In the genomic region with DNA sequence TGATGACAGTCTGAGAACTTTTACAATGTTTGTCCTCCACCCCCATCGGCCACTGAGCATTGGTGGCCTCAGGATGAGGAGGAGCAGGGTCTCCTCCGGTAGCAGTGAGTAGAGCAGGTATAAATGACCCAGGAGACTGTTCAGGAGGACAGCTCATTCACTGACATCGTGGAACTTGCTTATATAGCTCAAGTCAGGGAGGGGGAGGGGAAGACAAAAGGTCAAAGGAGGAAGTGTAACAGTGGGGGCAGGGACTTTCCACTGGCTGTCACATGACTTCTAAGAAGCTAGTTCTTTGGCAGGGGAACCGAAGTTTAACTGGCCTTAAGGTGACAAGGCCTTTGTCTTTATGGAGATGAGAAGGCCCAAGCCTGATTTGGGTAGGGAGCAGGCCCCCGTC, we compare ENCODE assay signal across 9 mouse cellular contexts. TPM values are rescaled to one million over a fixed set of nuclear protein-coding genes. Genes with fewer than 3 reads are reported as not detected.
DNase-seq lines count a peak whose midpoint lies in the region; ATAC-seq and TF ChIP-seq lines count a peak whose summit lies in the region.
"Had no signal": no experiment of that assay in that cellular context is flagged by ENCODE, and none has a peak within 500 bp of the region (broad histone marks: within the 10 kb centered on the region; RNA-seq: fewer than 3 reads in every experiment).

No protein-coding gene starts in this region.

- peak; percentile 12; the same call in 1 of the 2 replicates for ATAC-seq in intestine, postnatal 0 days
- no peak for ATAC-seq in forebrain, embryonic 12.5 days (ENCODE audit: low FRiP score)

- dilution Hi-C loops in CH12.LX (cut with MboI; ENCODE audit: extremely low pct_ligation_motif_present, extremely low pct_unique_long_range_greater_than_20kb, low sequenced_read_pairs) = no loop called here

- peaks cover 19 to 38% of the 10 kb centered on the region in 2 experiments for H3K4me1 ChIP-seq in CH12.LX (ENCODE audit: control insufficient read depth in 1 of 2, insufficient read depth in 2 of 2)
- H3K4me1 ChIP-seq in intestine, postnatal 0 days (replicated peaks; ENCODE audit: control insufficient read depth, insufficient read depth, low read length) = no peaks in the 10 kb centered on the region
- H3K4me1 ChIP-seq in forebrain, embryonic 12.5 days = no peaks in the 10 kb centered on the region

- peak overlapping the region; percentile 83 for H3K27ac ChIP-seq in CH12.LX (ENCODE audit: insufficient read depth, low read depth)
- no peak overlapping the region for H3K27ac ChIP-seq in intestine, postnatal 0 days (ENCODE audit: low read depth, low read length)
- H3K27ac ChIP-seq in forebrain, embryonic 12.5 days = no peak overlapping the region

- in situ Hi-C loops in CH12.LX (cut with MboI; ENCODE audit: low pct_ligation_motif_present, low pct_unique_long_range_greater_than_20kb, low sequenced_read_pairs) = no loop called here

- no peaks in the 10 kb centered on the region for H3K36me3 ChIP-seq in CH12.LX (replicated peaks in 1 of 2; ENCODE audit: control insufficient read depth in 1 of 2, insufficient read depth in 1 of 2, low read length in 1 of 2)
- H3K36me3 ChIP-seq in intestine, postnatal 0 days (ENCODE audit: control insufficient read depth, insufficient read depth) = no peaks in the 10 kb centered on the region
- H3K36me3 ChIP-seq in forebrain, embryonic 12.5 days (replicated peaks) = no peaks in the 10 kb centered on the region

- H3K4me2 ChIP-seq in CH12.LX (ENCODE audit: insufficient read depth, low read depth, poor library complexity, severe bottlenecking) = no peak overlapping the region
- H3K4me2 ChIP-seq in intestine, postnatal 0 days (replicated peaks; ENCODE audit: low read depth) = no peak overlapping the region
- H3K4me2 ChIP-seq in forebrain, embryonic 12.5 days = no peak overlapping the region

- DNase-seq in heart, adult 8-10 months (ENCODE audit: low spot score) = peak; percentile 38
- DNase-seq in heart, postnatal 4 days = no peak
- peak; percentile 98 for DNase-seq in CH12.LX (ENCODE audit: extremely low read depth)
- DNase-seq in spleen, adult 12 weeks (ENCODE audit: low spot score) = peak; percentile 58
- DNase-seq in frontal cortex, postnatal 14 days (ENCODE audit: low spot score in 2 of 2) = no peak
- DNase-seq in neural tube, embryonic 10.5 days (ENCODE audit: extremely low spot score, low spot score) = no peak

- peak; percentile 6 for TF ChIP-seq RAD21 in CH12.LX (IDR thresholded peaks at IDR 0.05; ENCODE audit: low read depth, low read length)

- no peak overlapping the region for H3K4me3 ChIP-seq in CH12.LX (replicated peaks in 1 of 3; ENCODE audit: low read depth in 2 of 3, low read length in 2 of 3, poor library complexity in 1 of 3)
- no peak overlapping the region for H3K4me3 ChIP-seq in intestine, postnatal 0 days (ENCODE audit: low read depth, low read length)
- H3K4me3 ChIP-seq in forebrain, embryonic 12.5 days (replicated peaks) = no peak overlapping the region
- H3K4me3 ChIP-seq: myocyte had no signal

- WGBS in intestine, postnatal 0 days = 45% methylated on average over 5 of the region's 5 CpGs
- WGBS in forebrain, embryonic 12.5 days = 70% methylated on average over 5 of the region's 5 CpGs

- peak overlapping the region; percentile 20; the same call in 1 of the 2 replicates for H3K9ac ChIP-seq in CH12.LX (ENCODE audit: insufficient read depth, low read depth)
- no peak overlapping the region for H3K9ac ChIP-seq in intestine, postnatal 0 days (ENCODE audit: low read depth, low read length)
- no peak overlapping the region for H3K9ac ChIP-seq in forebrain, embryonic 12.5 days

- no peaks in the 10 kb centered on the region for H3K79me2 ChIP-seq in CH12.LX (replicated peaks; ENCODE audit: control insufficient read depth, extremely low read depth, insufficient read depth, poor library complexity, severe bottlenecking)

- no peaks in the 10 kb centered on the region for H3K27me3 ChIP-seq in CH12.LX (replicated peaks)
- H3K27me3 ChIP-seq in intestine, postnatal 0 days (replicated peaks; ENCODE audit: control insufficient read depth, insufficient read depth, low read length) = no peaks in the 10 kb centered on the region
- no peaks in the 10 kb centered on the region for H3K27me3 ChIP-seq in forebrain, embryonic 12.5 days

- TF ChIP-seq EP300 in CH12.LX (IDR thresholded peaks at IDR 0.05; ENCODE audit: low read length) = peak; percentile 95

- peak; percentile 64 for TF ChIP-seq POLR2A in CH12.LX (IDR thresholded peaks at IDR 0.05; ENCODE audit: low read depth, low read length)

- peaks cover 4% of the 10 kb centered on the region for H3K9me3 ChIP-seq in CH12.LX (replicated peaks; ENCODE audit: low read length)
- no peaks in the 10 kb centered on the region for H3K9me3 ChIP-seq in intestine, postnatal 0 days (ENCODE audit: control insufficient read depth)
- no peaks in the 10 kb centered on the region for H3K9me3 ChIP-seq in forebrain, embryonic 12.5 days

- no peak for TF ChIP-seq CTCF in CH12.LX (conservative IDR thresholded peaks at IDR 0.05 in 1 of 2, IDR thresholded peaks at IDR 0.05 in 1 of 2; ENCODE audit: low read depth in 2 of 2, low read length in 2 of 2)
- TF ChIP-seq CTCF in intestine, postnatal 0 days (IDR thresholded peaks at IDR 0.05; ENCODE audit: low read depth) = no peak

TF ChIP-seq in CH12.LX, 34 proteins besides CTCF, POLR2A, EP300 and RAD21:
- TF ChIP-seq TCF12 (IDR thresholded peaks at IDR 0.05; ENCODE audit: low read depth, low read length) (peak; percentile 88), JUND (conservative IDR thresholded peaks at IDR 0.05; ENCODE audit: low read depth, low read length) (peak; percentile 58; the same call in 1 of the 2 replicates), NELFE (IDR thresholded peaks at IDR 0.05; ENCODE audit: low read depth, low read length) (peak; percentile 68), MAZ (IDR thresholded peaks at IDR 0.05; ENCODE audit: low read depth, low read length) (peak; percentile 94), USF2 (conservative IDR thresholded peaks at IDR 0.05; ENCODE audit: low read depth, low read length) (peak; percentile 88), SMC3 (IDR thresholded peaks at IDR 0.05; ENCODE audit: low read depth, low read length) (peak; percentile 39), IRF4 (IDR thresholded peaks at IDR 0.05; ENCODE audit: low read depth, low read length) (peak; percentile 93), MXI1 (IDR thresholded peaks at IDR 0.05; ENCODE audit: low read depth, low read length) (peak; percentile 52; the same call in 1 of the 2 replicates), PAX5 (IDR thresholded peaks at IDR 0.05; ENCODE audit: low read length) (no peak), CHD1 (IDR thresholded peaks at IDR 0.05; ENCODE audit: low read depth, low read length) (no peak), ETS1 (conservative IDR thresholded peaks at IDR 0.05; ENCODE audit: low read depth, low read length) (peak; percentile 90), USF1 (IDR thresholded peaks at IDR 0.05; ENCODE audit: low read depth, low read length) (peak; percentile 90), BHLHE40 (IDR thresholded peaks at IDR 0.05; ENCODE audit: low read depth, low read length) (peak; percentile 97), NRF1 (IDR thresholded peaks at IDR 0.05; ENCODE audit: low read depth, low read length) (peak; percentile 35; the same call in 1 of the 2 replicates), JUN (IDR thresholded peaks at IDR 0.05; ENCODE audit: insufficient read depth, low read depth, low read length) (peak; percentile 9; the same call in 1 of the 2 replicates), MAX (IDR thresholded peaks at IDR 0.05; ENCODE audit: low read length) (peak; percentile 87), CHD2 (IDR thresholded peaks at IDR 0.05; ENCODE audit: low read length) (peak; percentile 98), MYC (IDR thresholded peaks at IDR 0.05; ENCODE audit: low read depth, low read length) (peak; percentile 86), ELF1 (IDR thresholded peaks at IDR 0.05; ENCODE audit: low read depth, low read length) (peak; percentile 91), POLR2AphosphoS2 (IDR thresholded peaks at IDR 0.05; ENCODE audit: low read depth, low read length) (no peak), HCFC1 (IDR thresholded peaks at IDR 0.05; ENCODE audit: low read depth, low read length) (peak; percentile 74), SIN3A (IDR thresholded peaks at IDR 0.05; ENCODE audit: low read length) (peak; percentile 74), KAT2A (IDR thresholded peaks at IDR 0.05; ENCODE audit: insufficient replicate concordance, low read length) (0 out of 2 replicates have a peak, but pooled peaks have one; percentile 52), RCOR1 (conservative IDR thresholded peaks at IDR 0.05; ENCODE audit: low read depth, low read length) (peak; percentile 61; the same call in 1 of the 2 replicates), TBP (conservative IDR thresholded peaks at IDR 0.05; ENCODE audit: low read depth, low read length) (peak; percentile 96), UBTF (IDR thresholded peaks at IDR 0.05; ENCODE audit: low read depth, low read length) (no peak), ZC3H11A (IDR thresholded peaks at IDR 0.05; ENCODE audit: low read depth, low read length) (no peak), ZNF384 (IDR thresholded peaks at IDR 0.05; ENCODE audit: low read depth, low read length) (no peak), ZMIZ1 (IDR thresholded peaks at IDR 0.05; ENCODE audit: low read depth, low read length) (0 out of 2 replicates have a peak, but pooled peaks have one; percentile 46), GABPA (IDR thresholded peaks at IDR 0.05; ENCODE audit: insufficient replicate concordance, low read depth, low read length) (no peak), ZKSCAN1 (IDR thresholded peaks at IDR 0.05; ENCODE audit: borderline replicate concordance, low read depth, low read length) (no peak), MAFK (IDR thresholded peaks at IDR 0.05; ENCODE audit: insufficient replicate concordance, low read length) (0 out of 2 replicates have a peak, but pooled peaks have one; percentile 39), E2F4 (IDR thresholded peaks at IDR 0.05; ENCODE audit: insufficient replicate concordance, low read depth, low read length) (no peak), MEF2A (IDR thresholded peaks at IDR 0.05; ENCODE audit: borderline replicate concordance, low read depth, low read length) (peak; percentile 81)

RNA-seq across cellular contexts. Expression of a gene that starts 8.2 kb away (rescaled TPM):
- total RNA-seq in heart, adult 8-10 months (2022) = 10 to 100 TPM; 68.3 to 94.1 (median 76.8) TPM
- total RNA-seq in heart, postnatal 4 days (2021) = 100 to 1,000 TPM; 107 to 108 TPM
- total RNA-seq in CH12.LX (2012; rRNA removed) (20.4 and 35.4 TPM in 2 replicates), CH12.LX (2014; rRNA removed) (4.2 and 4.4 TPM in 2 replicates)
- 29.7 and 44.8 TPM in 2 replicates for polyA plus RNA-seq in CH12.LX (2012; ENCODE audit: insufficient read length, low read depth)
- 8.6 and 9.4 TPM in 2 replicates for polyA plus RNA-seq in intestine, postnatal 0 days (2015; fragmentation: Nextera tagmentation; extraction: Ambion mirVana)
- 63.2 and 72.4 TPM in 2 replicates for polyA plus RNA-seq in forebrain, embryonic 12.5 days (2016; fragmentation: Nextera tagmentation; extraction: Ambion mirVana)

Comparison
In these comparisons a context has a peak if more than half of its experiments do, and no peak if none do; other contexts are left out.
1. DNase-seq: peak in heart, adult 8-10 months (single experiment), CH12.LX (single experiment) and spleen, adult 12 weeks (single experiment); none in heart, postnatal 4 days (single experiment), frontal cortex, postnatal 14 days (0 of 2) and neural tube, embryonic 10.5 days (single experiment).